Mouse (Mus musculus): ENCODE results near the gene Ehd3. TPM values are rescaled to one million over a fixed set of nuclear protein-coding genes. Genes with fewer than 3 reads are reported as not detected.

Gene Ehd3
- polyA plus RNA-seq (2015; fragmentation: Nextera tagmentation; extraction: Ambion mirVana): 18.3 and 20.7 TPM in 2 replicates

DNA sequence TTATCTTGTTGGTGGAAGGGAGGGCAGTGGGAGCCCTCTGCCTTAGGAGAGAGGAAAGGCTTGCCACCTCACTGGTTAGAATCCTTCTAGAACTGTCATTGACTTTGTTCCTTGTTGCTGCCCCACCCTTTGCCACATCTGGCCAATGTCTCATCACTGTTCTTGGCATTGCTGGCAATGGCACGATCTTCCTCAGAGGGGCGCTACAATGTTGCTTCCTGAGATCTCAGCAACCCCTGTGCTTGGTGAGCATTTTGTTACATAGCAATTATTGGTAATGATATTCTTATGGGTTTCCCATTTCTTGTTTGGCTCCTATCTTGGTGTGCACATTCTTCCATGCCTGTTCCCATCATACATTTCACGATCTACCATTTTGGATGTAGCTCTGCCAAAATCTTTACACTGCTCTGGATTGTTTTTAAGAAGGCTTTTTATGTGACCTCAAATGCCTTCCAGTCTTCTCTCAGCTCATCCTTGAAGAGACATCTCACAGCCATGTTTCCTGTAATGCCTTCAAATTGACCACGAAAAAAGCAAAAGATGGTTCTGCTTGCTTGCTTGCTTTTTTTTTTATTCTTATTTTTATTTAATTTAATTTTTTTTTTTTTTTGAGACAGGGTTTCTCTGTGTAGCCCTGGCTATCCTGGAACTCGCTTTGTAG is at the start of gene Ehd3:
Gene Ehd3 (plus strand): TSS at position 614 of the 664 bp plus-strand sequence.
- Histone ChIP-seq H3K4me1 (replicated peaks) (peaks cover 4% of the 10 kb centered on the region; the same call in 1 of the 2 replicates), H3K27ac (replicated peaks) (no peak within 1 kb of the TSS), H3K9ac (no peak within 1 kb of the TSS), H3K4me2 (peak within 1 kb of the TSS; percentile 63), H3K27me3 (peaks cover 25% of the 10 kb centered on the region), H3K36me3 (replicated peaks) (no peaks in the 10 kb centered on the region), H3K9me3 (replicated peaks) (no peaks in the 10 kb centered on the region), H3K4me3 (replicated peaks) (peak within 1 kb of the TSS; percentile 54)
- WGBS (ENCODE audit: insufficient replicate concordance): 66% methylated on average over 5 of the region's 5 CpGs
- ATAC-seq (ENCODE audit: insufficient read depth): no peak

DNA sequence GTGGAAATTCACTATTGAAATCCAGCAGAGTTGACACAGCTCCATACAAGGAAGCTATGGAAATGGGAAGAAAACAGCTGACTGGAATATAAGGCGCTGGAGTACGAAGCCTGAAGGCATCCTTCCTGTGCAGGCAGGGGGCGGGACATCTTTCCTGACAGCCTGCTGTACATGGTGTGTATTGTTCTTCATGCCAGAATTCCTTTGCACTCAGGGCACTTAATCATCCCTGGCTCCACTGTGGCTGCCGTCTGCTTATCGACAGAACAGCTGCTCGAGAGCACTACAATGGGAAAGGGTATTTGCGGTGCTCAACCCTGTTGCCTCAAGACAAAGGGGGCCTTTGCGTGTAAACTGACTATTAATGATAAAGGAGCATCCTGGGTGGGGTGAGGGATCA is 33.0 kb upstream of the Ehd3 start:
- 37% methylated on average over 8 of the region's 8 CpGs for WGBS (ENCODE audit: insufficient replicate concordance)
- Histone ChIP-seq H3K36me3 (replicated peaks) (no peaks in the 10 kb centered on the region), H3K4me3 (replicated peaks) (no peak overlapping the region), H3K27me3 (no peaks in the 10 kb centered on the region), H3K9me3 (replicated peaks) (no peaks in the 10 kb centered on the region), H3K27ac (replicated peaks) (no peak overlapping the region), H3K9ac (no peak overlapping the region), H3K4me1 (replicated peaks) (no peaks in the 10 kb centered on the region), H3K4me2 (no peak overlapping the region)
- peak; percentile 37; the same call in 1 of the 2 replicates for ATAC-seq (ENCODE audit: insufficient read depth)

DNA sequence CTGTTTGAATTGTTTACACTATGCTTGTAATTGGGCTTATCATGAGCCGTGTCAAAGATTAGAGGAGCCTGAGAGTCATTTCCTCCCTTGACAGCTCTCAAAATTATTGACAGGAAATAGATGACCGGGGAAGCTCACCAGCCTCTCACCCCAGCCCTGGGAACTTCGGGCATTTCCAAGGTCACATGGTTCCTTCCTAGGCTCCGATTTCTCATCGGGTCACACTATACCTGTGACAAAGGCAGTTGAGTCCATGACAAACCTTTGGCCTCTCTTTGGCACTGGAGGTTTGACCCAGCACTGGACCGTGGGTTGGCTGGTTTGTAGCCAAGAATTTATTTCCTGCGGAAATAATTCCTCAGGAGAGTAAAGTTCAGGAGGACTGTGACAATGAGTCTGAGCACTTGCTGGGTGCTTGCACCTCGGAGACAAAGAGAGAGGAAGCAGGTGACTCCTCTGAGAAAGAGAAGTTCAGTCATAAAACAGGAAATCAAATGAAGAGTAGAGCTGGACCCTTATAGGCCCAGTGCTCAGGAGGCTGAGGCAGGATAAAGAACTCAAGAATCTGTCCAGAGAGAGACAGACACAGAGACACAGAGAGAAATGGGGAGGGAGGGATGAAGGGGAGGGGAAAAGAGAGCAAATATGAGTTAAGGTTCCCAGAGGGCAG is 17.2 kb upstream of the Ehd3 start:
- no peaks in the 10 kb centered on the region for H3K9me3 ChIP-seq (replicated peaks)
- no peak overlapping the region for H3K4me2 ChIP-seq
- WGBS (ENCODE audit: insufficient replicate concordance): 26% methylated on average over 8 of the region's 8 CpGs
- H3K4me1 ChIP-seq (replicated peaks): no peaks in the 10 kb centered on the region
- H3K4me3 ChIP-seq (replicated peaks): no peak overlapping the region
- no peak overlapping the region for H3K9ac ChIP-seq
- no peak overlapping the region for H3K27ac ChIP-seq (replicated peaks)
- no peaks in the 10 kb centered on the region for H3K36me3 ChIP-seq (replicated peaks)
- peak; percentile 49; the same call in 1 of the 2 replicates for ATAC-seq (ENCODE audit: insufficient read depth)
- H3K27me3 ChIP-seq: no peaks in the 10 kb centered on the region

DNA sequence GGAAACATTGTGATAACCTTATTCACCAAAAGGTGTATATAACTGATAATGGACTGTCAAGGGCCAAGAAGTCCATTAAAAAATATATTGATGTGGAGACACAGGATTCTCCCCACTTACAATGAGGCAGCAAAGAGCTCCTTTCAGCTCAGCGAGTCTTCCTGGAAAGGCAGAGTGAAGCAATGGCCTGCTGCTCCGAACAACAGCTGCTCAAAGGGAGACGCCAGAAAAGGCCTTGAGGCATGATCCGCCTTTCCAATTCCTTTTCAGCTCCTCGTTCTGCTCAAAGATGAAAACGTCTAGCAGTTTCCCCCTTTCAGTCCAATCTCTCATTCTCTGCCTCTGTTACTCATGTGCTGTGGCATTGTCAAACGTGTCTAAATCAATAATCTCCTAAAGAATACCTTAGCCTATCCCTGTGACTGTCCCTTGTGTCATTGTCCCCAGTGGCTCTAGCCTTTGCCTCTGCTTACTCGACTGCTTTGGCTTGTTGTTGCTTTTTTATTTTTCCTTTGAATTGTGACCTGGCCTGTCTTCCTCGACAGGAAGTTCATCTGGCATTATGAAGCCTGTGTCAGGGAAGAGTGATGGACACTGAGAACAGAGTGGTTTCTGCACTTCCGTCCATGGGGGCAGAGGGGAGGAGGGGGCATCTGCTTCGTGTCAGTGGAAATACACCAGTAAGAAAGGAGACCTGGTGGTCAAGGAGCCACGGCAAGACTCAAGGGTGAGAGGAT is 13.5 kb upstream of the Ehd3 start:
- Histone ChIP-seq H3K9ac (no peak overlapping the region), H3K36me3 (replicated peaks) (no peaks in the 10 kb centered on the region), H3K27ac (replicated peaks) (no peak overlapping the region), H3K4me1 (replicated peaks) (no peaks in the 10 kb centered on the region), H3K4me3 (replicated peaks) (no peak overlapping the region), H3K27me3 (no peaks in the 10 kb centered on the region), H3K9me3 (replicated peaks) (no peaks in the 10 kb centered on the region), H3K4me2 (no peak overlapping the region)
- no peak for ATAC-seq (ENCODE audit: insufficient read depth)
- 35% methylated on average over 12 of the region's 12 CpGs for WGBS (ENCODE audit: insufficient replicate concordance)

DNA sequence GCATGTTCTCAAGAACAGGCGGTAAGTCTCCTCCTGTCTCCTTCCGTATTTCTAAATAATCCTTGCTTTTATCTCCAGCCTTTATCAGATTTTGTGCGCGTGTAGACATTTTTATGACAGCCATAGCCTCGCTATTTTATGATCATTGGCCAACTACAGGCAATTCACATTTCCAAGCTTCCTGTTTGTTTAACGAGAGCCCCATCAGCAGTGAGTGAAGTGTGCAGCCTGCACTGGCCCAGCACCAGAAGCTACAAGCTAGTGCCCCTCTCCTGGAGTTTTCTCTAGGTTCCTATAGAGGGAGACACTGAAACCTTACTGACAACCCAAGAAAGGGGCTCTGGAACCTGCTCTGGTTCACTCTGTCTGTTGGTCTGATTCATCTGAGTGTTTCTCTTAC is 7.1 kb upstream of the Ehd3 start:
- no peaks in the 10 kb centered on the region for H3K27me3 ChIP-seq
- H3K4me3 ChIP-seq (replicated peaks): no peak overlapping the region
- H3K9me3 ChIP-seq (replicated peaks): no peaks in the 10 kb centered on the region
- no peak overlapping the region for H3K9ac ChIP-seq
- ATAC-seq (ENCODE audit: insufficient read depth): no peak
- no peaks in the 10 kb centered on the region for H3K36me3 ChIP-seq (replicated peaks)
- no peak overlapping the region for H3K27ac ChIP-seq (replicated peaks)
- WGBS (ENCODE audit: insufficient replicate concordance): 31% methylated on average over 6 of the region's 6 CpGs
- H3K4me2 ChIP-seq: no peak overlapping the region
- H3K4me1 ChIP-seq (replicated peaks): no peaks in the 10 kb centered on the region

DNA sequence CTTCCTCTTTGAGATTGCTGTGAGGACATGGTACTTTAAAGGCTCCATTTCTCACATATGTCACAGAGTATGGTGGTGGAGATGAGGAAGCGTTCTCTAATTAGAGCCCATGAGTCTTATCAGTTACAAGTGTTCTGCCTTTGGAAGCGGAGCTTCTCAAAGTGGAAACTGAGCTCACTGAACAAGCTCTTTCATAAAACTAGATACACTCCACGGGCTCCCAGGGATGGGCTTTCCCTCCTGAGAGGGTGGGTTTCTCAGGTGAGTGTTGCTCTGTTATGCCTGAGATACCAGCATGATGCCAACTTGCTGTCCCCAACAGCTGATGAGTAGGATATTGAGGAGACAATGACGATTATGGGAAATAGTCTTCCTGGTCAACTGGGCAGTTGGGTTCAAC is 6.2 kb upstream of the Ehd3 start:
- no peak overlapping the region for H3K4me3 ChIP-seq (replicated peaks)
- H3K4me1 ChIP-seq (replicated peaks): no peaks in the 10 kb centered on the region
- no peak overlapping the region for H3K27ac ChIP-seq (replicated peaks)
- no peak for ATAC-seq (ENCODE audit: insufficient read depth)
- 57% methylated on average over 4 of the region's 4 CpGs for WGBS (ENCODE audit: insufficient replicate concordance)
- H3K36me3 ChIP-seq (replicated peaks): no peaks in the 10 kb centered on the region
- no peak overlapping the region for H3K9ac ChIP-seq
- H3K27me3 ChIP-seq: no peaks in the 10 kb centered on the region
- H3K9me3 ChIP-seq (replicated peaks): no peaks in the 10 kb centered on the region
- no peak overlapping the region for H3K4me2 ChIP-seq

DNA sequence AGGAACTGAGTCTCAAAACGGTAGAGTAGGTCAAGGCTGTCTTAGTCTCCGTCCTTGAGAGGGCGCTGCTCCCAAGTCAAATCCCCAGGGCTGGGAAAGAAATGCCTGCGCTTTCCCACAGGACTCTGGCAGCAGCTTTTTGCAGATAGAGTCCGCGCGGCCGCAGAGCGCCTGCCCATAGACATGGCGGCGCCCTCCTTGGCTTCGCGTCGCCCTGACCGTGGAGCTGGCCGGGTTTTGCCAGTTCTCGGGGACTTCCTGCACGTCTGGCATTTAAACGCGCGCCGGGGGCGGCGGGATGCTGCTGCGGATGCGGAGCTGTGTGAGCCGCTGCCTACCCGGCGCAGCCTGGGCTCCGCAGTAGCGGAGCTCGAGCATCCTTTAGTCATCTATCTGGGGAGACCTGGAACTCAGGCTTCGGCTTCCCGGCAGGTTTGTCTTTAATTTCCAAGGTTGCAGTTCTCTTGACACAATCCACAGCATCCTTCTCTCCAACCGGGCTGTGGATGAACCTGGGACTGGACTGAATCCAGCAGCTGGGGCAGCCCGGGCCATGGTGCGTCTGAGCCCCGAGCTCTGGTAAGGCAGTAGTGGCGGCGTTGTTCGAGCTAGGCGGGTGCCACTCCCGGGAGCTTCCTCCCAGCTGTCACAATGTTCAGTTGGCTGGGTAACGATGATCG is 798 bp downstream of the Ehd3 start:
- Histone ChIP-seq H3K4me1 (replicated peaks) (peaks cover 4% of the 10 kb centered on the region; the same call in 1 of the 2 replicates), H3K4me3 (replicated peaks) (peak overlapping the region; percentile 54), H3K4me2 (peak overlapping the region; percentile 63), H3K27me3 (peaks cover 25% of the 10 kb centered on the region), H3K36me3 (replicated peaks) (no peaks in the 10 kb centered on the region), H3K9ac (no peak overlapping the region), H3K27ac (replicated peaks) (no peak overlapping the region), H3K9me3 (replicated peaks) (no peaks in the 10 kb centered on the region)
- WGBS (ENCODE audit: insufficient replicate concordance): under 1% methylated on average over 45 of the region's 45 CpGs
- ATAC-seq (ENCODE audit: insufficient read depth): peak; percentile 66

DNA sequence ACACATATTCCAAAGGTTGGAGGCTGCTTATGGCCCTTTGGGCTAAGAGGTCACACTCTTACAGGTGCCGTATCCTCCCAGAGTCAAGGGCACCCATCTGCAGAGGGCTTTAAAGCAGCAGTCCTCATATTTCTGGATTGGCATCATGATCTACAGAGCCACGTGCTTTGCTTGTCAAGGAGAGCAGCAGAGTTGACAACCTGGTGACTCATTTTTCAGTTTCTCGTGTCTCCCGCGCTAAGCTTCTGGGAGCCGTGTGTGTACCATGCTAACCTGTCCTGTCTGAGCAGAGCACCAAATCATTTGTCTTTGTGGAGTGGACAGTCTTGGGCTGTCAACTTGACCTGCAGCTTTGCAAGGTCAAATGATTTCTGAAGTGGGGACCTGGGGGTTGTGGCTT is 2.4 kb downstream of the Ehd3 start:
- peaks cover 4% of the 10 kb centered on the region; the same call in 1 of the 2 replicates for H3K4me1 ChIP-seq (replicated peaks)
- H3K36me3 ChIP-seq (replicated peaks): no peaks in the 10 kb centered on the region
- H3K9me3 ChIP-seq (replicated peaks): no peaks in the 10 kb centered on the region
- ATAC-seq (ENCODE audit: insufficient read depth): no peak
- no peak overlapping the region; the same call in 1 of the 2 replicates for H3K4me2 ChIP-seq
- no peak overlapping the region for H3K27ac ChIP-seq (replicated peaks)
- peak overlapping the region; percentile 20 for H3K4me3 ChIP-seq (replicated peaks)
- H3K27me3 ChIP-seq: peaks cover 25% of the 10 kb centered on the region
- H3K9ac ChIP-seq: no peak overlapping the region
- WGBS (ENCODE audit: insufficient replicate concordance): 63% methylated on average over 6 of the region's 6 CpGs

DNA sequence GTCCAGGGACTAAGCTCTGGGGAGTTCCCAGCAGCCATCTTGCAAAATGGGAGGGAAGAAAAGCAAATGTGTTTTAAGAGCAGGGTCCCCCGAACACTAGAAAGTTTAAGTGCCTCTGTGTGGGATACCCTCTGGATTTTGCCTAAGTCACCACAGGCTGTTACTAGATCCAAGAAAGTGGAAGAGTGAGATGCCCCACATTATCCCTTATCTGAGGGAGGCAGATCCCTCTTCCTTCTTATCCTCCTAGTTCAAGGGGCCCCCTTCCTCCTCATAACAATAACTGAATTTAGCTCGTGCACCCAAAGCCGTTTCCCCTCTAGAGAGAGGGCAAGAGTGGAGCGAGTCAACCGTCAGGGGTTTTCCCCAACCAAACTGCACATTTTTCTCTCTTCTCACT is 3.3 kb downstream of the Ehd3 start:
- Histone ChIP-seq H3K27me3 (peaks cover 25% of the 10 kb centered on the region), H3K4me2 (peak overlapping the region; percentile 25), H3K9ac (no peak overlapping the region), H3K4me1 (replicated peaks) (peaks cover 4% of the 10 kb centered on the region; the same call in 1 of the 2 replicates), H3K9me3 (replicated peaks) (no peaks in the 10 kb centered on the region), H3K36me3 (replicated peaks) (no peaks in the 10 kb centered on the region), H3K4me3 (replicated peaks) (peak overlapping the region; percentile 14; the same call in 1 of the 2 replicates), H3K27ac (replicated peaks) (no peak overlapping the region)
- ATAC-seq (ENCODE audit: insufficient read depth): no peak
- WGBS (ENCODE audit: insufficient replicate concordance): 30% methylated on average over 5 of the region's 5 CpGs

DNA sequence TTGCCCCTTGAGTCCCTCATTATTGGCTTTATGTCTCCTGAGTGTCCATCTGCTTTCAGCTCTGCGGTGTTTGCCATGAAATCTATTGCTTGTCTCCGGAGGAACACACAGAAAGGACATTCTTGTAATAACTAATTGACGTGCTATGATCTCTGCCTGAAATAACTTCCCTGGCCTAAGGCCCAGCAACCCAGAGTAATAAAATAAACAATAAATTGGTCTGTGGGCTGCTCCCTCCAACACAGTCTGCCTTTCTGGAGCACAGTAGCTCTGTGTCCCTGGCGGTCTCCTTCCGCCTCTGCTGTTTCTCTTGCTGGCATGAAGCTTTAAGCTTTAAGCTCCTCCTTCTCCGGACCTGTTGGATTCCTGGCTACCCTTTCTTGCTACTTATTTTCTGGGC is 4.5 kb downstream of the Ehd3 start:
- ATAC-seq (ENCODE audit: insufficient read depth): no peak
- WGBS (ENCODE audit: insufficient replicate concordance): 67% methylated on average over 6 of the region's 6 CpGs
- no peak overlapping the region for H3K4me3 ChIP-seq (replicated peaks)
- no peak overlapping the region for H3K9ac ChIP-seq
- peaks cover 20% of the 10 kb centered on the region for H3K27me3 ChIP-seq
- H3K27ac ChIP-seq (replicated peaks): no peak overlapping the region
- no peaks in the 10 kb centered on the region for H3K36me3 ChIP-seq (replicated peaks)
- H3K4me2 ChIP-seq: no peak overlapping the region
- peaks cover 4% of the 10 kb centered on the region; the same call in 1 of the 2 replicates for H3K4me1 ChIP-seq (replicated peaks)
- H3K9me3 ChIP-seq (replicated peaks): no peaks in the 10 kb centered on the region

DNA sequence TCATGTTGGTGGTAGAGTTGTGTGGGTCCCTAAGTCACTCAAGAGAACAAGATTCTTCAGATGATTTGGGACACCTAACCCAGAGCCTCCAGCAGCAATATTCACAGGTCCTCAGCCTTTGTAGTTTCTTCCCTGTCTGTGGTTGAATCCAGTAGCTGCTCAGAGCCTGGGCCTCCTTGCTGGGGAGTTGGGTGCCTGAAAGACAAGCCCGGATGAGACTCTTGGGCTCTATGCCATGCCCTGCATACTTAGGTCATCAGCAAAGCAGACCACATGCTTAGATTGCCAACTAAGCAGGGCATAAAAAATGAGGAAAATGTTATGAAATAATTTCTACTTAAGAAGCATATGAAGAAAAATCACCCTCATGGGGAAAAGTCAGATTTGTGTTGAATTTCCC is 6.9 kb downstream of the Ehd3 start:
- Histone ChIP-seq H3K9me3 (replicated peaks) (no peaks in the 10 kb centered on the region), H3K4me1 (replicated peaks) (no peaks in the 10 kb centered on the region), H3K4me3 (replicated peaks) (no peak overlapping the region), H3K9ac (no peak overlapping the region), H3K4me2 (no peak overlapping the region), H3K27me3 (no peaks in the 10 kb centered on the region), H3K27ac (replicated peaks) (no peak overlapping the region), H3K36me3 (replicated peaks) (no peaks in the 10 kb centered on the region)
- ATAC-seq (ENCODE audit: insufficient read depth): no peak
- WGBS (ENCODE audit: insufficient replicate concordance): 73% methylated on average over 1 of the region's 1 CpGs

Data from liver, embryonic 15.5 days (tissue).